ENCODE assay signal across 18 mouse cellular contexts in the genomic region with DNA sequence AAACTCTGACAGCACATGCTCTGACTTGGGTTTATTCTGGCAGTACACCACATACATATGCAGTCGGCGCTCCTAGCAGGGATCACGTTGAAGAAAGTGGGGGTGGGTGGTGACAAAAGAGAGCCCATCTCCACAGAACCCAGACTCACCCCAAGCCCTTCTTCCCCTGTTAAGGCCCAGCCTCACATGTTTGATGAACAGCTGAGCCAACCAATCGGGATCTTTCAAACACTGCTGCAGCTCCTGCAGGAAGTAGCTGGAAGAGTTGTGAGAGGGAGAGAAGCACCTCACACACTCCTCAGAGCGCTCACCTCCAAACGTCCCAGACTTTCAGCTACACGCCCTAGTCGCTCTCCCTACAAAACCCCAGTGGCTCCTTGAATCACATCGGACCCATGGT. TPM values are rescaled to one million over a fixed set of nuclear protein-coding genes. Genes with fewer than 3 reads are reported as not detected.
A peak's percentile ranks its signal among the peaks of the same experiment; 100 is the strongest.
DNase-seq lines count a peak whose midpoint lies in the region; ATAC-seq lines count a peak whose summit lies in the region.
"Had no signal": no experiment of that assay in that cellular context is flagged by ENCODE, and none has a peak within 500 bp of the region (broad histone marks: within the 10 kb centered on the region; RNA-seq: fewer than 3 reads in every experiment).

No protein-coding gene starts in this region.

- no peak for ATAC-seq in CD4-positive, CD25-positive, alpha-beta regulatory T cell, adult 4 months
- ATAC-seq: activated CD4-positive, CD25-positive, alpha-beta regulatory T cell, adult 4 months; hindbrain, embryonic 16.5 days had no signal

- intact Hi-C loops in left cerebral cortex, postnatal 14 days (cut with DNase I): no loop called here
- intact Hi-C loops in left cerebral cortex, postnatal 25 days (cut with DNase I): no loop called here

- DNase-seq in CD4-positive, CD25-positive, alpha-beta regulatory T cell, adult 2 months (ENCODE audit: low read depth, low spot score): peak; percentile 29
- peak; percentile 73 to 75 for DNase-seq in left cerebral cortex, postnatal 14 days (ENCODE audit: low spot score in 2 of 2)
- no peak for DNase-seq in left cerebral cortex, postnatal 25 days (ENCODE audit: low spot score in 2 of 2)
- peak; percentile 50 for DNase-seq in thymus, postnatal 14 days
- no peak for DNase-seq in thymus, postnatal 25 days
- DNase-seq in retina, postnatal 1 day: peak; percentile 82
- no peak for DNase-seq in heart, adult 9 months (ENCODE audit: low spot score in 2 of 2)
- DNase-seq: adrenal gland, postnatal 36 days; cerebellum, adult 11 months; heart, postnatal 10 days; layer of hippocampus, adult 9-11 months; left cerebral cortex, postnatal 4 days; liver, embryonic 13.5 days; lung, postnatal 14 days; thymus, adult 18-20 months had no signal

RNA-seq across cellular contexts. Expression of gene Slc26a10, which starts 4.7 kb away (rescaled TPM):
- 1 to 10 TPM; 2.6 to 2.8 TPM for polyA plus RNA-seq in CD4-positive, CD25-positive, alpha-beta regulatory T cell, adult 4 months (2017; shearing (Covaris generic))
- 1 to 10 TPM; 1.1 to 1.4 TPM for total RNA-seq in left cerebral cortex, postnatal 14 days (2021)
- 1 to 10 TPM; 2.4 to 4.1 TPM for total RNA-seq in left cerebral cortex, postnatal 25 days (2021)

RNA-seq across cellular contexts. Expression of gene Arhgef25, which starts 4.8 kb away (rescaled TPM):
- polyA plus RNA-seq in CD4-positive, CD25-positive, alpha-beta regulatory T cell, adult 4 months (2017; shearing (Covaris generic)): under 1 TPM in 1 of 2 experiments, not detected in 1; 0.38 TPM
- total RNA-seq in left cerebral cortex, postnatal 14 days (2021): 100 to 1,000 TPM in 1 of 2 experiments, 10 to 100 TPM in 1; 92.9 to 103 TPM
- 100 to 1,000 TPM; 142 to 156 TPM for total RNA-seq in left cerebral cortex, postnatal 25 days (2021)
- polyA plus RNA-seq: activated CD4-positive, CD25-positive, alpha-beta regulatory T cell, adult 4 months had no signal

RNA-seq across cellular contexts. Expression of gene Dtx3, which starts 10.4 kb away (rescaled TPM):
- polyA plus RNA-seq in CD4-positive, CD25-positive, alpha-beta regulatory T cell, adult 4 months (2017; shearing (Covaris generic)): 10 to 100 TPM; 39.4 to 42.2 TPM
- total RNA-seq in left cerebral cortex, postnatal 14 days (2021): 100 to 1,000 TPM; 202 to 203 TPM
- 100 to 1,000 TPM; 210 TPM for total RNA-seq in left cerebral cortex, postnatal 25 days (2021)

RNA-seq across cellular contexts. Expression of gene B4galnt1, which starts 20.1 kb away (rescaled TPM):
- polyA plus RNA-seq in CD4-positive, CD25-positive, alpha-beta regulatory T cell, adult 4 months (2017; shearing (Covaris generic)): 100 to 1,000 TPM; 166 to 206 TPM
- 100 to 1,000 TPM; 108 to 110 TPM for total RNA-seq in left cerebral cortex, postnatal 14 days (2021)
- 100 to 1,000 TPM; 111 to 116 TPM for total RNA-seq in left cerebral cortex, postnatal 25 days (2021)

RNA-seq across cellular contexts. Expression of gene Pip4k2c, which starts 26.3 kb away (rescaled TPM):
- polyA plus RNA-seq in CD4-positive, CD25-positive, alpha-beta regulatory T cell, adult 4 months (2017; shearing (Covaris generic)): 10 to 100 TPM; 24.2 to 39.3 TPM
- 10 to 100 TPM; 63.6 to 78.9 TPM for total RNA-seq in left cerebral cortex, postnatal 14 days (2021)
- 10 to 100 TPM; 95.2 to 95.6 TPM for total RNA-seq in left cerebral cortex, postnatal 25 days (2021)

Comparison
In these comparisons a context has a peak if more than half of its experiments do, and no peak if none do; other contexts are left out.
1. DNase-seq: peak in CD4-positive, CD25-positive, alpha-beta regulatory T cell, adult 2 months (single experiment), left cerebral cortex, postnatal 14 days (2 of 2), thymus, postnatal 14 days (single experiment) and retina, postnatal 1 day (single experiment); none in left cerebral cortex, postnatal 25 days (0 of 2), thymus, postnatal 25 days (single experiment) and heart, adult 9 months (0 of 2).